Mouse (Mus musculus): ENCODE measurements at regions not wholly inside any gene's neighbourhood (a gene's known extent, or its start where the extent isn't known, plus 50 kb on each side); places are given as distances from the start of the nearest gene placed in this dataset.

- in situ Hi-C loops (cut with MboI; ENCODE audit: low pct_unique_long_range_greater_than_20kb in 1 of 2, low sequenced_read_pairs in 2 of 2, unreplicated experiment in 1 of 2) = no loop called here
These were observed 153.1 kb downstream of the Pmp22 start for GRCm38 (mm10) chr11:63281839-63282238.

- in situ Hi-C loops (cut with MboI; ENCODE audit: low pct_unique_long_range_greater_than_20kb in 1 of 2, low sequenced_read_pairs in 2 of 2, unreplicated experiment in 1 of 2) = no loop called here
These were observed 153.8 kb downstream of the Pmp22 start for GRCm38 (mm10) chr11:63282541-63282940.

GRCm38 (mm10) chr11:63286026-63286425 lies 157.2 kb downstream of the Pmp22 start:
- in situ Hi-C loops (cut with MboI; ENCODE audit: low pct_unique_long_range_greater_than_20kb in 1 of 2, low sequenced_read_pairs in 2 of 2, unreplicated experiment in 1 of 2) = no loop called here

GRCm38 (mm10) chr11:63287766-63288165 lies 159.0 kb downstream of the Pmp22 start:
- in situ Hi-C loops (cut with MboI; ENCODE audit: low pct_unique_long_range_greater_than_20kb in 1 of 2, low sequenced_read_pairs in 2 of 2, unreplicated experiment in 1 of 2) = no loop called here

DNA sequence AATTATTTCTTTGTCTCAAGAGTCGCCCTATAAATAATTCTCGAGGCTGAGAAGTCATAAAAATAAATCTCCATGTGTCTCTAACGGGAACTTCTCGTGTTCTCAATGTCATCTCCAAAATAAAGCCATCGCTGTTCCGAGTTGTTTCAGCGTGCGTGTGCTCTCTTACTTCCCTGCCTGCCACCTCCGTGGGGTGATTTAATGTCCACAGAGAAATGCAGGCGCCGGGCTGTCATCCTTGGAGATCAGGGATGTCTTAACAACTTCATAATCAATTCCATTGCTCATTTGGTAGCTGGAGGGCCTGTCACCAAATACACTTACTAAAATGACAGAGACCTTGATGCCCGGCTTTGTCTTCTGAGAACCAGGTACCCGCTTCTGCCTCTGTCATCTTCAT lies 161.8 kb downstream of the Pmp22 start:
- in situ Hi-C loops (cut with MboI; ENCODE audit: low pct_unique_long_range_greater_than_20kb in 1 of 2, low sequenced_read_pairs in 2 of 2, unreplicated experiment in 1 of 2) = no loop called here

DNA sequence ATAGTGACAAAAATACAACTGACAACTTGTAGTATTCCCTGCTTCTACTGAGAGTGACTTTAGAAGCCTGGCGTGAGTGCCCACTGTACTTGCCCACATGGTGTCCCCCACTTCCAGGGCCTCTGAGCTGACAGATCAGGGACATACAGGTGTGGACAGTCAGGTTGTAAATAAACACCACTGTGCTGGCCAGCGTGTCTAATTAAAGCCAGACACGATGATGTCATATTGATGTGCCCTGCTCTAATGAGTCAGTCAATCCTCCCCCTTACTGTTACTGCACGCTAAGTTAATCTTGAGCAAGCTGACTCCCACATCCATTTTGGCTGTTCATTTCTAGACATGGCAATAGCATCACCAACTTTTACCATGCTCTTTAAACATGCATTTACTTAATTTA lies 164.7 kb downstream of the Pmp22 start:
- in situ Hi-C loops (cut with MboI; ENCODE audit: low pct_unique_long_range_greater_than_20kb in 1 of 2, low sequenced_read_pairs in 2 of 2, unreplicated experiment in 1 of 2) = no loop called here

DNA sequence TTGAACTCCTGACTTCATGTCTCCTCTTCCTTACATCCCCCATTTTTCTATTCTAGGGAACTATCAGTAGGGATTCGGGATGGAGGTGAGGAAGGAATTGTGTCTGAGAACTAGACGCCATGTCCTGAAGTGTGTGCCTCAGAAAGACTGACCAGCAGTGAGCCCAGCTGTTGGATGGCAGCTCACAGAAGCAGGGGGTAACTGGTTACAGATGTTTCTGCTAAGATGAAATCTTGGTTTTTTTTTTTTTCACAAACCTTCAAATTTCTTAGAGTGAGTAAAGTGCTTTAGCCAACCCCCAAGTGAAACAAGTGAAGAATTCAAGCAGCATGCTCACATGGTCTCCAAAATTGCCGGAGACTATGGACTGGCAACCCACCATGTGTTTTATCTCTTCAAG lies 165.7 kb downstream of the Pmp22 start:
- in situ Hi-C loops (cut with MboI; ENCODE audit: low pct_unique_long_range_greater_than_20kb in 1 of 2, low sequenced_read_pairs in 2 of 2, unreplicated experiment in 1 of 2) = no loop called here

DNA sequence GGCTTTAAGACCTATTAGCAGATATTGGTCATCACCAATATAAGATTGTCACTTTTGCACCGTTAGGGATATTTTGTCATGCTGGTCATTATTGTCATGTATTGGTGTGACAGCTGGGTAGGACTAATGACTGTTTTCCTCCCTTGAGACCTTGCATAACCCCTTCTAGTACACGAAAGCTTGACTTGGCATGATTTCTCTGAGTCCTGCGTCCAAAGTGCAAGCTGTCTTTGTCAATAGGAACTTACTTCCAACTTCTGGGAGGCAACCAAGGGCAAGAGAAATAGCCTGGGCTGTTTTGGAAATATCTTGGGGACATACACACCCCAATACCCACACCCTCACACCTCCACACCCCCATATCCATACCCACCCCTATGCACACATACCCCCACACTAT lies 167.7 kb downstream of the Pmp22 start:
- in situ Hi-C loops (cut with MboI; ENCODE audit: low pct_unique_long_range_greater_than_20kb in 1 of 2, low sequenced_read_pairs in 2 of 2, unreplicated experiment in 1 of 2) = no loop called here

GRCm38 (mm10) chr11:63299712-63300581 lies 171.2 kb downstream of the Pmp22 start:
- in situ Hi-C loops (cut with MboI; ENCODE audit: low pct_unique_long_range_greater_than_20kb in 1 of 2, low sequenced_read_pairs in 2 of 2, unreplicated experiment in 1 of 2) = no loop called here

DNA sequence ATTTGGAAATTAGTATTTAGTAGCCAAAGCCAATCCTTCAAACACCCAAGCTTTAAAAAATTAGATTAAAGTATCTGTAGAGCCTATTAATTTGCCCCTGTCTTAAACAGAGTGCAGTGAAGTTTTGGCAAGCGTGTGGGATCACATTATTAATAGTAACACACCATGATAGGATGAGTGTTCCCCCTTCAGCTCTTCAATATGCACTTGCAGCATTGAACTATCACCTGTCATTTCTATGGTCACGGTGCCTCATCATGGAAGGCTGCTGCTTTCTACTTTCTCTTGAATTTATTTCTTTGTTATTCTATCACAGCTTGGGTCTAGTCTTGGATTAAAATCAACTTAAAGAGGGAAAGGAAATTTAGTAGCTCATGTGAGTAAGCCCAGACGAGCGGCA lies 196.4 kb downstream of the Pmp22 start:
- in situ Hi-C loops (cut with MboI; ENCODE audit: low pct_unique_long_range_greater_than_20kb in 1 of 2, low sequenced_read_pairs in 2 of 2, unreplicated experiment in 1 of 2) = no loop called here

- in situ Hi-C loops (cut with MboI; ENCODE audit: low pct_unique_long_range_greater_than_20kb in 1 of 2, low sequenced_read_pairs in 2 of 2, unreplicated experiment in 1 of 2) = no loop called here
These were observed 198.1 kb downstream of the Pmp22 start for GRCm38 (mm10) chr11:63326864-63327263.

- in situ Hi-C loops (cut with MboI; ENCODE audit: low pct_unique_long_range_greater_than_20kb in 1 of 2, low sequenced_read_pairs in 2 of 2, unreplicated experiment in 1 of 2) = no loop called here
These were observed 208.7 kb downstream of the Pmp22 start for GRCm38 (mm10) chr11:63337503-63337902.

DNA sequence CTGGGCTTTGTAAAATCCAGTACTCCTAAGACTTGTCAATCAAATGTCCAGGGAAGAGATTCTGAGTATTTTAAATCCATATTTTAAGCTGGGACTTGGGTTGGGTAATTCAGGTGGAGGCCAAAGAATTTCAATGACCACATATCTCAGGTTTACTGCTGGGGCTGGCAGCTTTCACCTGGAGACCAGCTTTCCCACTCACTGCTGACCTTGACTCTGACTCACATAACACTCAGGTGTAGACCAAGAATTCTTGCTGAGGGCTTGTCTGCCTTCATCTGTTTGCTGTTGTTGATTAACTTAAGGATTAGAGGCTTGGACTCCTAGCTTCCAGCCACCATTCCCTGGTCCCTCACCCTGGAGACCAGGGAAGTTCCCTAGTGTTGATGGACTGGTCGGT lies 209.5 kb downstream of the Pmp22 start:
- in situ Hi-C loops (cut with MboI; ENCODE audit: low pct_unique_long_range_greater_than_20kb in 1 of 2, low sequenced_read_pairs in 2 of 2, unreplicated experiment in 1 of 2) = no loop called here

GRCm38 (mm10) chr11:63345653-63346052 lies 216.9 kb downstream of the Pmp22 start:
- in situ Hi-C loops (cut with MboI; ENCODE audit: low pct_unique_long_range_greater_than_20kb in 1 of 2, low sequenced_read_pairs in 2 of 2, unreplicated experiment in 1 of 2) = no loop called here

DNA sequence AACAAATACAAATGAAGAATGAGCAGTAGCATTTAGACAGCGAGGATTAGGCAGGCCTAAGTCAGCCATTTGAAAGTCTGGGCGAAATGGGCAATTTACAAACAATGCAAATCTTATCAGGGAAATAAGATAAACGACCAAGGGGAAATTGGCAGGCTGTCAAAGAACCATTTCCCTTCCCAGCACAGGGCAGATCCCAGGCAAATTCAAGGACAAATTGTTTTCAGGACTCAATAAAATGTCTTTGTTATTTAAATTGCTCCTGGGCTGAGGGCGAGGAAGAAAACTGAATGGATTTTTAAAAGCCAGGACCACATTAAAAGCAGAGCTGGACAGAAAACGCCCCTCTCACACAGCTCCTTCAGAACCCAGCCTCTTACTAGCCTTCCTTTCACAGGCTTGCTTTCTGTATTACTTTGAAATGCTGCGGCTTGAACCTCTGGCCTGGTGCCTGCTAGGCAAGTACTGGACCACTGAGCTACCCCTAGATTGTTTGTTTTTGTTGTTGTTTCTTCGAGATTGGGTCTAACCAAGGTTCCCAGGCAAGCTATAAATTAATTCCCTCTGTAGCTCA lies 221.4 kb downstream of the Pmp22 start:
- in situ Hi-C loops (cut with MboI; ENCODE audit: low pct_unique_long_range_greater_than_20kb in 1 of 2, low sequenced_read_pairs in 2 of 2, unreplicated experiment in 1 of 2) = no loop called here

DNA sequence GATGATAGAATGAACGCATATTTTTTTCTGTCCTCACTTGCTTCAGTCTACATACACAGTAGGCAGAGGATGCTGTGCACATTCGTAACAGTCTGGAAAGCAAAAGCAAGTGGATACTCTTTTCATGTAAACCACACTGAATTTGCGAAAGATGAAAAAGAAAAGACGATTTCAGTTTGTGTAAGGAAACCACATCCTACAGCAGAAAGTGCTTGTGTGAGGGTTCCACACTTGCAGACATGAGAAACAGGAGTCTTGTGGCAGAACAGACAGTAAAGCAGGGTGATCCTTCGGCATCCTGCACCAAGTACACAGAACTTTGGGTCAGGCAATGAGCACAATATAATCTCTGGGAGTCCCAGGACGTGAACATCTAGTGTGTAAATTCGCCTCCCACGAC lies 223.2 kb downstream of the Pmp22 start:
- in situ Hi-C loops (cut with MboI; ENCODE audit: low pct_unique_long_range_greater_than_20kb in 1 of 2, low sequenced_read_pairs in 2 of 2, unreplicated experiment in 1 of 2) = no loop called here

DNA sequence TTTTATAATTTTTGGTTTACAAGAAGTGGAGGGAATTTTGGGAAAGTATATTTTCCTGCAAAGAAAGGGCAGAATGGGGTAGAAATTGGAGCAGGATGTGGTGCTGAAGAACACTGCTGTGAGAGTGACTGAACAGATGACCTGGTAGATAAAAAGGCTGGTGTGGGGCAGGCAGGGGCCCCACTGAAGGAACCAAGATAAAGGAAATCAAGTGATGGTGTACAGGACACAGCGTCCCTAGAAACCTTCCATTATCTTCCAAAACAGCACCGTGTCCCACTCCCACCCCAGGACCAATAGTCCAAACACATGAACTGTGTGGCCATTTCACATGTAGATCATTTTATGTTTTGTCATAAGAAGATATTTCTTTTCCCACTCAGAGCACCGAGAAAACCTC lies 224.2 kb downstream of the Pmp22 start:
- in situ Hi-C loops (cut with MboI; ENCODE audit: low pct_unique_long_range_greater_than_20kb in 1 of 2, low sequenced_read_pairs in 2 of 2, unreplicated experiment in 1 of 2) = no loop called here

GRCm38 (mm10) chr11:63353671-63354070 lies 224.9 kb downstream of the Pmp22 start:
- in situ Hi-C loops (cut with MboI; ENCODE audit: low pct_unique_long_range_greater_than_20kb in 1 of 2, low sequenced_read_pairs in 2 of 2, unreplicated experiment in 1 of 2) = no loop called here

DNA sequence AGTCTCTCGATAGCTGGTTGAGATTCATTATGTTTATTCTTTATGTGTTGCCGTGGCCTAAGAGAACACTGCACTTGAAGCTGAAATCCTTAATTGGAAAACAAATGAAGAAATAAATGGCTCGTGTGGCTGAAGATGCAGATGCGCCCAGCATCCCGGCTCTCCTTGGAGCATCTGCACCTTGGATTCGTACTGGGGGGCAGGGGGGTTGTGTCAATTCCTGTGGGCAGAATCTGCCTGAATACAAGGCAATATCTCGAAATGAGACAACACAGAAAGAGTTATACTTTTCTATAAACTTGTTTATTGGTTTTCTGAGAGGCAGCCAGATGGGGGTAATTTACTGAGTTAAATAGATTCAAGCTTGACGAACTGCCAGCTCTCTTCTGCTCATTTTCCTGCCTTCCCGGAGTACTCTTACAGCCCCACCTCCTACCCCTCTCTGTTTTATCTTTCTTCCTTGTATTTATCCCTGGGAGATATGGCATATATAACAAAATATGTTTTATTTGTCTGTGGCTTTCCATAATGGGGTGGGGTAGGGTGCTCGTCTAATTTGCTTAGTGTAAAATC lies 229.1 kb downstream of the Pmp22 start:
- in situ Hi-C loops (cut with MboI; ENCODE audit: low pct_unique_long_range_greater_than_20kb in 1 of 2, low sequenced_read_pairs in 2 of 2, unreplicated experiment in 1 of 2) = no loop called here

DNA sequence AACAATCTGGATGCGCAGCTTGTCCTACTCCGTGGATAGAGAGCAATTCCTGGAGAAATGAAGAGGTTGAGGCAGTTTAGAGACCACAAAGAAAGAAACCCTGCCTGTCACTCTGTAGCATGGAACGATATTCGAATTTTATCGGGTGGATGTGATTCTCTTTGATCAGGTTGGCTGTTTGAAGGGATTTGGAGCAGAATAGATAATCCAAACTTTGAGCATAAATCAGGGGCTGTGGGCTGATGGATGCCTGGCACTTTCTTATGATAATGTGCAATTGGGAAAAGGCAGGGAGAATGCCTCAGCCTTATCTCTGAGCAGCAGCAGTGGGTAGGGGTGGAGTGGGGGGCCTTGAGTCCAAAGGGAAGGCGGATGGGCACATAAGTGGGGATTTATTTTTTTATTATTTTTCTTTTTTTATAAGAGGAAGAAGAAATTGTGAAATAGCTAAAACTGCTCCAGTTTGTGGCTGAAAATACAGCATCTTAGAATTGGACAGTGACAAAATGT lies 239.0 kb downstream of the Pmp22 start:
- in situ Hi-C loops (cut with MboI; ENCODE audit: low pct_unique_long_range_greater_than_20kb in 1 of 2, low sequenced_read_pairs in 2 of 2, unreplicated experiment in 1 of 2) = no loop called here

All from mouse embryonic stem cell (cell line).